35 mouse cellular contexts compared by ENCODE assay signal in genomic region chr5:22295161-22295560, GRCm38 (mm10).
"Had no signal": no experiment of that assay in that cellular context is flagged by ENCODE, and none has a peak within 500 bp of the region (broad histone marks: within the 10 kb centered on the region; RNA-seq: fewer than 3 reads in every experiment).

No protein-coding gene starts in this region.

- H3K9ac ChIP-seq: heart, embryonic 12.5 days; heart, embryonic 13.5 days; heart, embryonic 15.5 days; hindbrain, embryonic 12.5 days; hindbrain, embryonic 13.5 days; hindbrain, embryonic 14.5 days; hindbrain, embryonic 15.5 days; intestine, embryonic 15.5 days; kidney, embryonic 15.5 days had no signal

- H3K4me2 ChIP-seq: heart, embryonic 11.5 days; heart, embryonic 12.5 days; heart, embryonic 13.5 days; heart, embryonic 15.5 days; hindbrain, embryonic 12.5 days; hindbrain, embryonic 13.5 days; hindbrain, embryonic 14.5 days; hindbrain, embryonic 15.5 days; intestine, embryonic 15.5 days; kidney, embryonic 15.5 days had no signal

- DNase-seq: heart, adult 2 months; heart, postnatal 10 days; heart, postnatal 14 days; heart, postnatal 36 days; heart, postnatal 4 days; kidney, adult 11 months; kidney, adult 18-20 months; kidney, adult 2 months; kidney, adult 8-10 months; kidney, adult 9 months; kidney, postnatal 10 days; kidney, postnatal 14 days; kidney, postnatal 25 days; kidney, postnatal 36 days; kidney, postnatal 4 days; layer of hippocampus, adult 9-11 months had no signal

- H3K4me3 ChIP-seq: heart, adult 2 months; heart, embryonic 10.5 days; heart, embryonic 12.5 days; heart, embryonic 13.5 days; heart, embryonic 15.5 days; hindbrain, embryonic 10.5 days; hindbrain, embryonic 12.5 days; hindbrain, embryonic 13.5 days; hindbrain, embryonic 15.5 days; intestine, embryonic 15.5 days; kidney, embryonic 15.5 days; layer of hippocampus, adult 2 months had no signal

- H3K9me3 ChIP-seq: heart, embryonic 10.5 days; heart, embryonic 12.5 days; heart, embryonic 13.5 days; heart, embryonic 15.5 days; hindbrain, embryonic 10.5 days; hindbrain, embryonic 12.5 days; hindbrain, embryonic 13.5 days; hindbrain, embryonic 15.5 days; intestine, embryonic 15.5 days; kidney, embryonic 15.5 days had no signal

- ATAC-seq: hindbrain, embryonic 16.5 days; hindbrain, postnatal 0 days; inflammation-experienced regulatory T-cells, adult 6 months; intestine, embryonic 15.5 days; intestine, embryonic 16.5 days; intestine, postnatal 0 days had no signal

- H3K27ac ChIP-seq: heart, adult 2 months; heart, embryonic 10.5 days; heart, embryonic 13.5 days; heart, embryonic 15.5 days; hindbrain, embryonic 10.5 days; hindbrain, embryonic 12.5 days; hindbrain, embryonic 13.5 days; hindbrain, embryonic 14.5 days; hindbrain, embryonic 15.5 days; hindbrain, postnatal 0 days; intestine, embryonic 15.5 days; kidney, embryonic 15.5 days; kidney, postnatal 0 days; layer of hippocampus, adult 2 months had no signal

- H3K36me3 ChIP-seq: heart, embryonic 10.5 days; heart, embryonic 12.5 days; heart, embryonic 13.5 days; heart, embryonic 15.5 days; hindbrain, embryonic 10.5 days; hindbrain, embryonic 12.5 days; hindbrain, embryonic 13.5 days; hindbrain, embryonic 15.5 days; intestine, embryonic 15.5 days; kidney, embryonic 15.5 days had no signal

- H3K27me3 ChIP-seq: heart, embryonic 12.5 days; heart, embryonic 13.5 days; heart, embryonic 15.5 days; hindbrain, embryonic 12.5 days; hindbrain, embryonic 13.5 days; hindbrain, embryonic 15.5 days; intestine, embryonic 15.5 days; kidney, embryonic 15.5 days had no signal

- H3K4me1 ChIP-seq: heart, embryonic 10.5 days; heart, embryonic 12.5 days; heart, embryonic 13.5 days; heart, embryonic 15.5 days; hindbrain, embryonic 10.5 days; hindbrain, embryonic 15.5 days; intestine, embryonic 15.5 days; kidney, embryonic 15.5 days had no signal
